Mouse (Mus musculus): Measurements from ENCODE around the gene Tbc1d7. TPM values are rescaled to one million over a fixed set of nuclear protein-coding genes. Genes with fewer than 3 reads are reported as not detected.

Gene Tbc1d7
- 12.3 and 13.7 TPM in 2 replicates for polyA plus RNA-seq (2015; fragmentation: Nextera tagmentation; extraction: Ambion mirVana)

- Histone ChIP-seq H3K36me3 (replicated peaks) (no peaks in the 10 kb centered on the region), H3K4me1 (replicated peaks) (peaks cover 21% of the 10 kb centered on the region), H3K9ac (peak within 1 kb of the TSS; percentile 64), H3K27me3 (no peaks in the 10 kb centered on the region), H3K4me2 (peak within 1 kb of the TSS; percentile 86), H3K27ac (replicated peaks) (peak within 1 kb of the TSS; percentile 62), H3K4me3 (replicated peaks) (peak within 1 kb of the TSS; percentile 65), H3K9me3 (replicated peaks) (no peaks in the 10 kb centered on the region)
- WGBS (ENCODE audit: insufficient replicate concordance), result under 1% methylated on average over 48 of the region's 48 CpGs
- peak; percentile 95 for ATAC-seq (ENCODE audit: insufficient read depth)
Measured at GRCm38 (mm10) chr13:43171020-43171710, at the start of gene Tbc1d7. Gene Tbc1d7, minus strand, starts transcription at chr13:43171501.

- H3K9me3 ChIP-seq (replicated peaks), result no peaks in the 10 kb centered on the region
- no peak overlapping the region for H3K9ac ChIP-seq
- H3K4me1 ChIP-seq (replicated peaks), result peaks cover 27% of the 10 kb centered on the region
- no peaks in the 10 kb centered on the region for H3K36me3 ChIP-seq (replicated peaks)
- no peak overlapping the region for H3K27ac ChIP-seq (replicated peaks)
- peaks cover 33% of the 10 kb centered on the region for H3K27me3 ChIP-seq
- WGBS (ENCODE audit: insufficient replicate concordance), result 63% methylated on average over 1 of the region's 1 CpGs
- H3K4me3 ChIP-seq (replicated peaks), result no peak overlapping the region
- ATAC-seq (ENCODE audit: insufficient read depth), result no peak
- H3K4me2 ChIP-seq, result no peak overlapping the region
Measured at GRCm38 (mm10) chr13:43220635-43221034, 49.3 kb upstream of the Tbc1d7 start.

- Histone ChIP-seq H3K4me3 (replicated peaks) (no peak overlapping the region), H3K27ac (replicated peaks) (no peak overlapping the region), H3K9me3 (replicated peaks) (no peaks in the 10 kb centered on the region), H3K27me3 (peaks cover 49% of the 10 kb centered on the region), H3K4me2 (no peak overlapping the region), H3K36me3 (replicated peaks) (no peaks in the 10 kb centered on the region), H3K9ac (no peak overlapping the region), H3K4me1 (replicated peaks) (peaks cover 33% of the 10 kb centered on the region)
- no peak for ATAC-seq (ENCODE audit: insufficient read depth)
- 48% methylated on average over 4 of the region's 4 CpGs for WGBS (ENCODE audit: insufficient replicate concordance)
Measured at GRCm38 (mm10) chr13:43218764-43219163, 47.5 kb upstream of the Tbc1d7 start.

- Histone ChIP-seq H3K4me1 (replicated peaks) (peaks cover 33% of the 10 kb centered on the region), H3K4me3 (replicated peaks) (no peak overlapping the region), H3K36me3 (replicated peaks) (no peaks in the 10 kb centered on the region), H3K4me2 (no peak overlapping the region), H3K27ac (replicated peaks) (0 out of 2 replicates have a peak overlapping the region, but pooled peaks have one; percentile 11), H3K9ac (no peak overlapping the region), H3K27me3 (peaks cover 53% of the 10 kb centered on the region), H3K9me3 (replicated peaks) (no peaks in the 10 kb centered on the region)
- ATAC-seq (ENCODE audit: insufficient read depth), result no peak
- 50% methylated on average over 4 of the region's 4 CpGs for WGBS (ENCODE audit: insufficient replicate concordance)
Measured at GRCm38 (mm10) chr13:43218284-43218683, 47.0 kb upstream of the Tbc1d7 start.

GRCm38 (mm10) chr13:43217686-43218085 is 46.4 kb upstream of the Tbc1d7 start:
- 17% methylated on average over 4 of the region's 4 CpGs for WGBS (ENCODE audit: insufficient replicate concordance)
- H3K27ac ChIP-seq (replicated peaks), result 0 out of 2 replicates have a peak overlapping the region, but pooled peaks have one; percentile 19
- no peak for ATAC-seq (ENCODE audit: insufficient read depth)
- no peaks in the 10 kb centered on the region for H3K36me3 ChIP-seq (replicated peaks)
- H3K9ac ChIP-seq, result no peak overlapping the region
- H3K27me3 ChIP-seq, result peaks cover 55% of the 10 kb centered on the region
- H3K4me3 ChIP-seq (replicated peaks), result no peak overlapping the region
- H3K4me2 ChIP-seq, result no peak overlapping the region
- no peaks in the 10 kb centered on the region for H3K9me3 ChIP-seq (replicated peaks)
- peaks cover 36% of the 10 kb centered on the region for H3K4me1 ChIP-seq (replicated peaks)

GRCm38 (mm10) chr13:43217059-43217458 is 45.8 kb upstream of the Tbc1d7 start:
- Histone ChIP-seq H3K4me2 (no peak overlapping the region), H3K9me3 (replicated peaks) (no peaks in the 10 kb centered on the region), H3K4me1 (replicated peaks) (peaks cover 43% of the 10 kb centered on the region), H3K9ac (no peak overlapping the region), H3K27ac (replicated peaks) (0 out of 2 replicates have a peak overlapping the region, but pooled peaks have one; percentile 19), H3K27me3 (peaks cover 55% of the 10 kb centered on the region), H3K36me3 (replicated peaks) (no peaks in the 10 kb centered on the region), H3K4me3 (replicated peaks) (no peak overlapping the region)
- 14% methylated on average over 8 of the region's 8 CpGs for WGBS (ENCODE audit: insufficient replicate concordance)
- no peak for ATAC-seq (ENCODE audit: insufficient read depth)

- peaks cover 62% of the 10 kb centered on the region for H3K27me3 ChIP-seq
- H3K9ac ChIP-seq, result no peak overlapping the region
- no peak for ATAC-seq (ENCODE audit: insufficient read depth)
- no peaks in the 10 kb centered on the region for H3K9me3 ChIP-seq (replicated peaks)
- no peak overlapping the region for H3K4me3 ChIP-seq (replicated peaks)
- H3K4me2 ChIP-seq, result no peak overlapping the region
- whole genome bisulfite sequencing (ENCODE audit: insufficient replicate concordance), result 60% methylated on average over 9 of the region's 9 CpGs
- peaks cover 46% of the 10 kb centered on the region for H3K4me1 ChIP-seq (replicated peaks)
- no peak overlapping the region; the same call in 1 of the 2 replicates for H3K27ac ChIP-seq (replicated peaks)
- no peaks in the 10 kb centered on the region for H3K36me3 ChIP-seq (replicated peaks)
Measured at GRCm38 (mm10) chr13:43215994-43216706, 44.8 kb upstream of the Tbc1d7 start.

- Histone ChIP-seq H3K4me2 (peak overlapping the region; percentile 9; the same call in 1 of the 2 replicates), H3K4me1 (replicated peaks) (peaks cover 46% of the 10 kb centered on the region), H3K4me3 (replicated peaks) (no peak overlapping the region), H3K27me3 (peaks cover 67% of the 10 kb centered on the region), H3K27ac (replicated peaks) (no peak overlapping the region; the same call in 1 of the 2 replicates), H3K36me3 (replicated peaks) (no peaks in the 10 kb centered on the region), H3K9ac (no peak overlapping the region), H3K9me3 (replicated peaks) (no peaks in the 10 kb centered on the region)
- WGBS (ENCODE audit: insufficient replicate concordance), result 7% methylated on average over 19 of the region's 19 CpGs
- ATAC-seq (ENCODE audit: insufficient read depth), result no peak
Measured at GRCm38 (mm10) chr13:43215144-43215993, 44.1 kb upstream of the Tbc1d7 start.

GRCm38 (mm10) chr13:43212338-43212737 is 41.0 kb upstream of the Tbc1d7 start:
- no peaks in the 10 kb centered on the region for H3K36me3 ChIP-seq (replicated peaks)
- H3K4me3 ChIP-seq (replicated peaks), result no peak overlapping the region
- ATAC-seq (ENCODE audit: insufficient read depth), result no peak
- H3K4me1 ChIP-seq (replicated peaks), result peaks cover 64% of the 10 kb centered on the region
- peaks cover 59% of the 10 kb centered on the region for H3K27me3 ChIP-seq
- 44% methylated on average over 7 of the region's 7 CpGs for WGBS (ENCODE audit: insufficient replicate concordance)
- no peak overlapping the region for H3K4me2 ChIP-seq
- H3K9me3 ChIP-seq (replicated peaks), result no peaks in the 10 kb centered on the region
- H3K9ac ChIP-seq, result no peak overlapping the region
- H3K27ac ChIP-seq (replicated peaks), result no peak overlapping the region

- Histone ChIP-seq H3K36me3 (replicated peaks) (no peaks in the 10 kb centered on the region), H3K27me3 (peaks cover 45% of the 10 kb centered on the region), H3K27ac (replicated peaks) (no peak overlapping the region), H3K4me3 (replicated peaks) (no peak overlapping the region), H3K9ac (no peak overlapping the region), H3K9me3 (replicated peaks) (no peaks in the 10 kb centered on the region), H3K4me2 (no peak overlapping the region), H3K4me1 (replicated peaks) (peaks cover 51% of the 10 kb centered on the region)
- ATAC-seq (ENCODE audit: insufficient read depth), result no peak
- 56% methylated on average over 5 of the region's 5 CpGs for WGBS (ENCODE audit: insufficient replicate concordance)
Measured at GRCm38 (mm10) chr13:43210956-43211355, 39.7 kb upstream of the Tbc1d7 start.

Measured in liver, embryonic 15.5 days (tissue).